Mouse (Mus musculus): ENCODE data around the gene Igsf9b.

Gene Igsf9b

GRCm38 (mm10) chr9:27331538-27331937, 32.5 kb downstream of the Igsf9b start:
- no peak for DNase-seq (ENCODE audit: low spot score)

GRCm38 (mm10) chr9:27334895-27335294, 35.9 kb downstream of the Igsf9b start:
- DNase-seq (ENCODE audit: low spot score): no peak

GRCm38 (mm10) chr9:27336962-27337636, 38.1 kb downstream of the Igsf9b start:
- no peak for DNase-seq (ENCODE audit: low spot score)

- no peak for DNase-seq (ENCODE audit: low spot score)
Observed at GRCm38 (mm10) chr9:27339168-27339567, 40.2 kb downstream of the Igsf9b start.

- no peak for DNase-seq (ENCODE audit: low spot score)
Observed at GRCm38 (mm10) chr9:27346541-27347269, 47.7 kb downstream of the Igsf9b start.

- no peak for DNase-seq (ENCODE audit: low spot score)
Observed at GRCm38 (mm10) chr9:27353082-27353481, 54.1 kb downstream of the Igsf9b start.

GRCm38 (mm10) chr9:27357893-27358292, 58.9 kb downstream of the Igsf9b start:
- DNase-seq (ENCODE audit: low spot score): no peak

GRCm38 (mm10) chr9:27367231-27367630, 68.2 kb downstream of the Igsf9b start:
- DNase-seq (ENCODE audit: low spot score): no peak

- DNase-seq (ENCODE audit: low spot score): no peak
Observed at GRCm38 (mm10) chr9:27369108-27369507, 70.1 kb downstream of the Igsf9b start.

GRCm38 (mm10) chr9:27375746-27376145, 76.7 kb downstream of the Igsf9b start:
- no peak for DNase-seq (ENCODE audit: low spot score)

GRCm38 (mm10) chr9:27386951-27387350, 87.9 kb downstream of the Igsf9b start:
- no peak for DNase-seq (ENCODE audit: low spot score)

GRCm38 (mm10) chr9:27396500-27396899, 97.5 kb downstream of the Igsf9b start, which contains the start of gene Spata19:
Spata19 (plus strand) TSS chr9:27396800.
- no peak for DNase-seq (ENCODE audit: low spot score)

GRCm38 (mm10) chr9:27401169-27401568, 102.2 kb downstream of the Igsf9b start:
- DNase-seq (ENCODE audit: low spot score): no peak

Data from MN1 (cell line).